Mouse (Mus musculus): ENCODE data around the gene Serpinb2. TPM values are rescaled to one million over a fixed set of nuclear protein-coding genes. Genes with fewer than 3 reads are reported as not detected.

Gene Serpinb2
- total and polyA plus RNA-seq, 3 experiments, result 0.03 TPM; not detected in 2

GRCm38 (mm10) chr1:107505898-107506562 lies 5.2 kb upstream of the Serpinb2 start:
- Histone ChIP-seq H3K36me3 (replicated peaks) (no peaks in the 10 kb centered on the region), H3K4me1 (ENCODE audit: insufficient read depth, low read depth, low read length) (no peaks in the 10 kb centered on the region), H3K9me3 (replicated peaks) (peaks cover 5% of the 10 kb centered on the region), H3K27me3 (ENCODE audit: insufficient read depth, low read length) (no peaks in the 10 kb centered on the region), H3K4me3 (ENCODE audit: low read depth, low read length) (no peak overlapping the region)
- DNase-seq (ENCODE audit: low spot score), result no peak
- ATAC-seq (ENCODE audit: extremely low read depth, insufficient number of reproducible peaks, low FRiP score, poor library complexity, severe bottlenecking), result no peak
- TF ChIP-seq POLR2AphosphoS5 (IDR thresholded peaks at IDR 0.05; ENCODE audit: insufficient replicate concordance, low read depth, low read length) (no peak), CTCF (IDR thresholded peaks at IDR 0.05; ENCODE audit: low read depth, low read length) (no peak), GATA2 (IDR thresholded peaks at IDR 0.05; ENCODE audit: borderline replicate concordance, low read depth, low read length) (no peak), TAL1 (conservative IDR thresholded peaks at IDR 0.05; ENCODE audit: low read depth, low read length) (no peak), GATA1 (IDR thresholded peaks at IDR 0.05; ENCODE audit: borderline replicate concordance, low read length) (no peak)

GRCm38 (mm10) chr1:107512194-107513138 lies 1.2 kb downstream of the Serpinb2 start:
- H3K27me3 ChIP-seq (ENCODE audit: insufficient read depth, low read length), result no peaks in the 10 kb centered on the region
- DNase-seq (ENCODE audit: low spot score), result no peak
- H3K36me3 ChIP-seq (replicated peaks), result no peaks in the 10 kb centered on the region
- no peak overlapping the region for H3K4me3 ChIP-seq (ENCODE audit: low read depth, low read length)
- no peaks in the 10 kb centered on the region for H3K4me1 ChIP-seq (ENCODE audit: insufficient read depth, low read depth, low read length)
- peaks cover 3% of the 10 kb centered on the region; the same call in 1 of the 2 replicates for H3K9me3 ChIP-seq (replicated peaks)
- no peak for TF ChIP-seq TAL1 (conservative IDR thresholded peaks at IDR 0.05; ENCODE audit: low read depth, low read length)
- TF ChIP-seq GATA1 (IDR thresholded peaks at IDR 0.05; ENCODE audit: borderline replicate concordance, low read length), result no peak
- TF ChIP-seq CTCF (IDR thresholded peaks at IDR 0.05; ENCODE audit: low read depth, low read length), result no peak
- TF ChIP-seq POLR2AphosphoS5 (IDR thresholded peaks at IDR 0.05; ENCODE audit: insufficient replicate concordance, low read depth, low read length), result no peak
- TF ChIP-seq GATA2 (IDR thresholded peaks at IDR 0.05; ENCODE audit: borderline replicate concordance, low read depth, low read length), result no peak
- ATAC-seq (ENCODE audit: extremely low read depth, insufficient number of reproducible peaks, low FRiP score, poor library complexity, severe bottlenecking), result no peak

GRCm38 (mm10) chr1:107513530-107513929 lies 2.3 kb downstream of the Serpinb2 start:
- no peak for DNase-seq (ENCODE audit: low spot score)
- Histone ChIP-seq H3K27me3 (ENCODE audit: insufficient read depth, low read length) (no peaks in the 10 kb centered on the region), H3K4me1 (ENCODE audit: insufficient read depth, low read depth, low read length) (no peaks in the 10 kb centered on the region), H3K9me3 (replicated peaks) (peaks cover 3% of the 10 kb centered on the region; the same call in 1 of the 2 replicates), H3K36me3 (replicated peaks) (no peaks in the 10 kb centered on the region), H3K4me3 (ENCODE audit: low read depth, low read length) (no peak overlapping the region)
- TF ChIP-seq TAL1 (conservative IDR thresholded peaks at IDR 0.05; ENCODE audit: low read depth, low read length) (no peak), GATA2 (IDR thresholded peaks at IDR 0.05; ENCODE audit: borderline replicate concordance, low read depth, low read length) (no peak), CTCF (IDR thresholded peaks at IDR 0.05; ENCODE audit: low read depth, low read length) (no peak), GATA1 (IDR thresholded peaks at IDR 0.05; ENCODE audit: borderline replicate concordance, low read length) (no peak), POLR2AphosphoS5 (IDR thresholded peaks at IDR 0.05; ENCODE audit: insufficient replicate concordance, low read depth, low read length) (no peak)
- no peak for ATAC-seq (ENCODE audit: extremely low read depth, insufficient number of reproducible peaks, low FRiP score, poor library complexity, severe bottlenecking)

GRCm38 (mm10) chr1:107515839-107516498 lies 4.7 kb downstream of the Serpinb2 start:
- ATAC-seq (ENCODE audit: extremely low read depth, insufficient number of reproducible peaks, low FRiP score, poor library complexity, severe bottlenecking) (no peak), DNase-seq (ENCODE audit: low spot score) (no peak)
- H3K4me1 ChIP-seq (ENCODE audit: insufficient read depth, low read depth, low read length), result no peaks in the 10 kb centered on the region
- no peaks in the 10 kb centered on the region for H3K36me3 ChIP-seq (replicated peaks)
- TF ChIP-seq POLR2AphosphoS5 (IDR thresholded peaks at IDR 0.05; ENCODE audit: insufficient replicate concordance, low read depth, low read length) (no peak), CTCF (IDR thresholded peaks at IDR 0.05; ENCODE audit: low read depth, low read length) (no peak), GATA2 (IDR thresholded peaks at IDR 0.05; ENCODE audit: borderline replicate concordance, low read depth, low read length) (no peak), TAL1 (conservative IDR thresholded peaks at IDR 0.05; ENCODE audit: low read depth, low read length) (no peak), GATA1 (IDR thresholded peaks at IDR 0.05; ENCODE audit: borderline replicate concordance, low read length) (no peak)
- H3K9me3 ChIP-seq (replicated peaks), result peaks cover 3% of the 10 kb centered on the region; the same call in 1 of the 2 replicates
- H3K27me3 ChIP-seq (ENCODE audit: insufficient read depth, low read length), result no peaks in the 10 kb centered on the region
- no peak overlapping the region for H3K4me3 ChIP-seq (ENCODE audit: low read depth, low read length)

DNA sequence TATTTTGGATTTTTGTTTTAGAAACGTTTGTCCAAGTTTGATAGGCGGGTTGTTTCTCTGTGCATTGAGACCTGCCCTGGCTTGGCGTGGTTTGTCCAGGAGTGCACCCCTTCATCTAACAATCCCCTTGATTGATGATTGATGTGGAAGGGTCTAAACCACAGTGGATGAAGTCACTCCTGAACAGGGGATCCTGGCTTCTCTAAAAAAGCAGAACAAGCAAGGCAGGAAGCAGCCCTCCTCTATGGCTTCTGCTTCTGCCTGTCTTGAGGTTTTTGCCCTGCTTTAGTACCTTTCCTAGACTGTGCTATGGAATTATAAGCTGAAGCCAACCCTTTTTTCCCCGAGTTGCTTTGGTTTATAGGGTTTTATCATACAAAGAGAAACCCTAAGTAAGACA lies 14.4 kb downstream of the Serpinb2 start:
- Histone ChIP-seq H3K36me3 (replicated peaks) (no peaks in the 10 kb centered on the region), H3K4me3 (ENCODE audit: low read depth, low read length) (no peak overlapping the region), H3K9me3 (replicated peaks) (peaks cover 6% of the 10 kb centered on the region), H3K4me1 (ENCODE audit: insufficient read depth, low read depth, low read length) (no peaks in the 10 kb centered on the region), H3K27me3 (ENCODE audit: insufficient read depth, low read length) (no peaks in the 10 kb centered on the region)
- DNase-seq (ENCODE audit: low spot score), result no peak
- TF ChIP-seq GATA1 (IDR thresholded peaks at IDR 0.05; ENCODE audit: borderline replicate concordance, low read length) (no peak), TAL1 (conservative IDR thresholded peaks at IDR 0.05; ENCODE audit: low read depth, low read length) (no peak), CTCF (IDR thresholded peaks at IDR 0.05; ENCODE audit: low read depth, low read length) (no peak), GATA2 (IDR thresholded peaks at IDR 0.05; ENCODE audit: borderline replicate concordance, low read depth, low read length) (no peak), POLR2AphosphoS5 (IDR thresholded peaks at IDR 0.05; ENCODE audit: insufficient replicate concordance, low read depth, low read length) (no peak)
- no peak for ATAC-seq (ENCODE audit: extremely low read depth, insufficient number of reproducible peaks, low FRiP score, poor library complexity, severe bottlenecking)

Data from G1E (cell line).